Mouse (Mus musculus) midbrain, embryonic 14.5 days (tissue): ENCODE measurements at regions not wholly inside any gene's neighbourhood (a gene's known extent, or its start where the extent isn't known, plus 50 kb on each side); places are given as distances from the start of the nearest gene placed in this dataset.
A peak's percentile ranks its signal among the peaks of the same experiment; 100 is the strongest.

ENCODE experiments used
- ATAC-seq: fragments of 200-750 bp; cut with Nextera tagmentation; 2 replicates; pipeline ENCODE4 v1.8.0; 2017; ENCODE audit warnings: moderate number of reproducible peaks, moderate library complexity; ENCODE audit not compliant: low FRiP score, low TSS enrichment
- DNase-seq: peaks from one replicate; pipeline ENCODE4 v3.0.0-alpha.2; 2015
- H3K27ac ChIP-seq: fragments of 300-500 bp; sonication (generic); replicated peaks from 2 replicates; pipeline ENCODE4 v1.5.1; 2014; ENCODE audit warnings: mild to moderate bottlenecking, low read depth, low read length, moderate library complexity
- H3K27me3 ChIP-seq: fragments of 300-500 bp; sonication (generic); 2 replicates; pipeline ENCODE4 v1.6.1; 2014; ENCODE audit warnings: low read length, control low read depth, mixed read lengths; ENCODE audit not compliant: control insufficient read depth, insufficient read depth
- H3K36me3 ChIP-seq: fragments of 300-500 bp; sonication (generic); 2 replicates; pipeline ENCODE4 v1.6.1; 2014; ENCODE audit warnings: low read length, control low read depth; ENCODE audit not compliant: control insufficient read depth, insufficient read depth
- H3K4me1 ChIP-seq: fragments of 300-500 bp; sonication (generic); 2 replicates; pipeline ENCODE4 v1.6.1; 2014; ENCODE audit warnings: mild to moderate bottlenecking, antibody characterized with exemption, low read length, control low read depth; ENCODE audit not compliant: control insufficient read depth, insufficient read depth
- H3K4me2 ChIP-seq: fragments of 300-500 bp; sonication (generic); 2 replicates; pipeline ENCODE4 v1.6.1; 2014; ENCODE audit warnings: mild to moderate bottlenecking, low read length, moderate library complexity
- H3K4me3 ChIP-seq: fragments of 300-500 bp; sonication (generic); replicated peaks from 2 replicates; pipeline ENCODE4 v1.5.1; 2014; ENCODE audit warnings: low read depth, low read length
- H3K9ac ChIP-seq: fragments of 300-500 bp; sonication (generic); replicated peaks from 2 replicates; pipeline ENCODE4 v1.6.1; 2014; ENCODE audit warnings: mild to moderate bottlenecking, low read length, moderate library complexity
- H3K9me3 ChIP-seq: fragments of 300-500 bp; sonication (generic); 2 replicates; pipeline ENCODE4 v1.6.1; 2016; ENCODE audit warnings: low read length, control low read depth, mixed read lengths; ENCODE audit not compliant: control insufficient read depth
- WGBS: fragments of 180-500 bp; shearing (Covaris S2); extraction: QIAGEN DNeasy Blood & Tissue Kit; methylation state at CpG from one replicate; pipeline ENCODE4 v1.1.7; 2014; 5-methylcytosine and 5-hydroxymethylcytosine counted together

DNA sequence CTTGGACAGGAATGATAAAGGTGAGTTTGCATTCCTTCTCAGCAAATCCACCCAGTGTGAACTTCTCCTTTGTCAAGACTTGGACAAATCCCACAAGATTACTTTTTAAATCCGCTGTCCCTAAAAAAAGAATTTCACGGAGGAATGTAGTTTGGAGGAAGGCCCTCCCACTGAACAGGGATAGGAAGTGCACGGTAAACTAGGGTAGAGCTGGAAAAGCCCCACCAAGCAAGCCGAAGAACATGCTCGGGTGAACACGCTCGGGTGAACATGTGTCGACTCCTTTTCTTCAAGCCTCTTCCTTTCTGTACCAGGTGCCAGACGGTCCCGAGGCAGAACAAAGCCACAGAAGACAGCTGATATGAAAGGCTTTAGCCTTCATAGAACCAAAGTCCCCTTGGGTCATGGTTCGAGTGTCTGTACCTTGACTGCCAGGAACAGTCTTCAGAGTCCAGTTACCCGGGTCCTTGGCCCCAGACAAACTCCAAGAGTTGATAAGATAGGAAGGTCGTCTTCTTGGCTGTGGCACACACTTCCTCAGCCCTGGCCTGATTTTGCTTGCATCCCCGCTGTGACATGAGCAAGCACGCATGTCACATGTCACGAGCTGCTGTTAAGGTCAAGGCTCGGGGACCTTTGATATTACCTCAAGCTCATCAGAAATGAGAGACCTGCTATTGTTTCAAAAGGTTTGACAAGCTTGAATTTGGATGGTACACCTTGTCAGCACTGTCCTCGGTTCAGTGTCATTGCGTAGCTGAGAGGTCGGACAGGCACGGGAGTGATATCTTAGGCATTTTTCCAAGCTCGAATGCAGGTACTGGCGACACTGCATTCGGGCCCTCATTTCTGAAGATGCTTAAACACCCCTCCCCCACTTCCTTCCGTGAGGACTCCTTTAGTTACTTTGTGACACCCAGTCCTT, 51.5 kb upstream of the Ryk start:
- H3K4me1 ChIP-seq, result no peaks in the 10 kb centered on the region
- H3K27ac ChIP-seq, result no peak overlapping the region
- H3K9me3 ChIP-seq, result no peaks in the 10 kb centered on the region
- H3K36me3 ChIP-seq, result no peaks in the 10 kb centered on the region
- H3K4me3 ChIP-seq, result no peak overlapping the region
- H3K9ac ChIP-seq, result no peak overlapping the region
- no peaks in the 10 kb centered on the region for H3K27me3 ChIP-seq
- H3K4me2 ChIP-seq, result no peak overlapping the region
- 56% methylated on average over 25 of the region's 25 CpGs for WGBS
- DNase-seq (no peak), ATAC-seq (no peak)

- WGBS, result 13% methylated on average over 10 of the region's 10 CpGs
- no peaks in the 10 kb centered on the region for H3K27me3 ChIP-seq
These were observed 50.2 kb upstream of the Ryk start for GRCm38 (mm10) chr9:102784329-102785026.

More at GRCm38 (mm10) chr9:102784329-102785026, 50.2 kb upstream of the Ryk start:
- peak; percentile 93 for DNase-seq
- H3K4me3 ChIP-seq, result no peak overlapping the region
- no peak overlapping the region for H3K27ac ChIP-seq
- no peak overlapping the region for H3K4me2 ChIP-seq
- H3K36me3 ChIP-seq, result no peaks in the 10 kb centered on the region
- H3K9me3 ChIP-seq, result no peaks in the 10 kb centered on the region
- H3K9ac ChIP-seq, result no peak overlapping the region
- peak; percentile 48; the same call in 1 of the 2 replicates for ATAC-seq
- no peaks in the 10 kb centered on the region for H3K4me1 ChIP-seq
